Mouse (Mus musculus): Measurements from ENCODE around the gene Arhgef6. TPM values are rescaled to one million over a fixed set of nuclear protein-coding genes. Genes with fewer than 3 reads are reported as not detected.

The Arhgef6 gene
- polyA plus RNA-seq, 1 experiment, result 31.8 TPM

- 45% methylated on average over 8 of the region's 8 CpGs for WGBS
- no peak for DNase-seq (ENCODE audit: low read depth in 1 of 2, low spot score in 2 of 2)
- Histone ChIP-seq H3K27ac (ENCODE audit: insufficient read depth, low read length) (peak overlapping the region; percentile 32; the same call in 1 of the 2 replicates), H3K4me1 (ENCODE audit: control insufficient read depth, insufficient read depth, insufficient read length) (no peaks in the 10 kb centered on the region; the same call in 1 of the 2 replicates), H3K4me3 (ENCODE audit: extremely low read depth, insufficient read depth, insufficient read length) (no peak overlapping the region), H3K36me3 (ENCODE audit: control insufficient read depth, insufficient read depth, low read length) (no peaks in the 10 kb centered on the region), H3K27me3 (ENCODE audit: control insufficient read depth, insufficient read depth, low read length) (no peaks in the 10 kb centered on the region)
- no peak for TF ChIP-seq CTCF (IDR thresholded peaks at IDR 0.05; ENCODE audit: extremely low read depth, insufficient read depth, insufficient read length, insufficient replicate concordance)
- TF ChIP-seq POLR2A (IDR thresholded peaks at IDR 0.05; ENCODE audit: low read depth, low read length), result no peak
Observed at GRCm38 (mm10) chrX:57187301-57187700, 151.2 kb downstream of the Arhgef6 start.

- H3K4me3 ChIP-seq (ENCODE audit: extremely low read depth, insufficient read depth, insufficient read length), result no peak overlapping the region
- no peaks in the 10 kb centered on the region; the same call in 1 of the 2 replicates for H3K4me1 ChIP-seq (ENCODE audit: control insufficient read depth, insufficient read depth, insufficient read length)
- 84% methylated on average over 3 of the region's 3 CpGs for WGBS
- H3K27me3 ChIP-seq (ENCODE audit: control insufficient read depth, insufficient read depth, low read length), result no peaks in the 10 kb centered on the region
- H3K27ac ChIP-seq (ENCODE audit: insufficient read depth, low read length), result no peak overlapping the region
- no peak for DNase-seq (ENCODE audit: low read depth in 1 of 2, low spot score in 2 of 2)
- TF ChIP-seq POLR2A (IDR thresholded peaks at IDR 0.05; ENCODE audit: low read depth, low read length) (no peak), CTCF (IDR thresholded peaks at IDR 0.05; ENCODE audit: extremely low read depth, insufficient read depth, insufficient read length, insufficient replicate concordance) (no peak)
- no peaks in the 10 kb centered on the region for H3K36me3 ChIP-seq (ENCODE audit: control insufficient read depth, insufficient read depth, low read length)
Observed at GRCm38 (mm10) chrX:57183359-57183758, 155.2 kb downstream of the Arhgef6 start.

GRCm38 (mm10) chrX:57182470-57182869, 156.1 kb downstream of the Arhgef6 start:
- Histone ChIP-seq H3K27ac (ENCODE audit: insufficient read depth, low read length) (no peak overlapping the region), H3K27me3 (ENCODE audit: control insufficient read depth, insufficient read depth, low read length) (no peaks in the 10 kb centered on the region), H3K36me3 (ENCODE audit: control insufficient read depth, insufficient read depth, low read length) (no peaks in the 10 kb centered on the region), H3K4me1 (ENCODE audit: control insufficient read depth, insufficient read depth, insufficient read length) (no peaks in the 10 kb centered on the region; the same call in 1 of the 2 replicates), H3K4me3 (ENCODE audit: extremely low read depth, insufficient read depth, insufficient read length) (no peak overlapping the region)
- TF ChIP-seq CTCF (IDR thresholded peaks at IDR 0.05; ENCODE audit: extremely low read depth, insufficient read depth, insufficient read length, insufficient replicate concordance) (no peak), POLR2A (IDR thresholded peaks at IDR 0.05; ENCODE audit: low read depth, low read length) (no peak)
- 66% methylated on average over 2 of the region's 2 CpGs for WGBS
- no peak for DNase-seq (ENCODE audit: low read depth in 1 of 2, low spot score in 2 of 2)

Other genes with a start within 250 kb of the Arhgef6 start
- gene Cd40lg, start 126.6 kb downstream of the Arhgef6 start, polyA plus RNA-seq (2012; rRNA removed), result 1.6 and 1.9 TPM in 2 replicates
- gene Rbmx, start 54.3 kb upstream of the Arhgef6 start, polyA plus RNA-seq (2012; rRNA removed), result 7.9 and 8.2 TPM in 2 replicates
- not detected in 2 replicates for gene Gm364, start 70.4 kb upstream of the Arhgef6 start, polyA plus RNA-seq (2012; rRNA removed)
- gene Gpr101, start 165.0 kb upstream of the Arhgef6 start, polyA plus RNA-seq (2012; rRNA removed), result not detected in 2 replicates